Mouse (Mus musculus) right cerebral cortex, postnatal 10 days (tissue): ENCODE measurements around the gene Tubgcp3.
"Not testable (repeated sequence)": the region's sequence is repeated elsewhere in the genome, so short reads cannot be mapped to it uniquely, and the experiment has no call there.

ENCODE experiments used
- DNase-seq, 2 experiments: peaks; one replicate each; pipeline ENCODE4 v3.0.0; 2021; ENCODE audit warnings: low spot score in 2 of 2

Tubgcp3 gene

DNA sequence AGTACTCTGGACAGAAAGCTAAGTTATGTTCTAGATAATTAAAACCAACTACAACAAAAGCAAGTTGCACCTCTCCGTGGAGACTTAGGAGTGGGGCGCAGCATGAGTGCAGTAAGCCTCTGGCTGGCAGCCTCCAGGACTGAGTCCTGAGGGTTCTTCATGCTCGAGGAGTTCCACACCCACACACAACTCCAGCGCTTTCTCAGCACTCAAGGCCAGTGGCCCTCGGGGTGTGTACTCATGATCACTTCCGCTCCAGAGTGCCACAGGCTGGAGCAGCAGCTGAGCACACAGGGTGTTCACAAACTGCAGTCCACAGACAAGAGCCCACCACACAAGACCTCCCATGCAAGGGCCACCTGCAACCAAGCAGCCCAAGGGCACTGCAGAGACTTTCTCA is 30.5 kb downstream of the Tubgcp3 start:
- DNase-seq = no peak

DNA sequence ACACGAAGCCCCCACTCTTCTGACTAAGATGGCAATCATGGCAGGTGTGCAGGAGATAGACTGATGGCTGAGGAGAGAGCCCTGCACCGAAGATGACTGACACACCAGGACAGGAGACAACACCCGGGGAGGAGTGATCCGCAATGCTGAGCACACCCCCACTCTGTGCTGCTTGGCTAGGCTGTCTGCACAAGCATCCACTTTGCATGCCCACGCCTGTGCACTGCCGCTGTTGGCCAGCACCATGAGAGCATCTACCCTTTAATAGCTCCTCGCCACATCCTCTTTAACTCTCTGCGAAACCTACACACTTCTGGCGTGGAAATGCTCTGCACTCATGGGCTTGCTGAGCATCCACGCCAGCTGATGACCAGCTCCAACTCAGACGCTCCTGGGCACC is 33.6 kb downstream of the Tubgcp3 start:
- no peak for DNase-seq

DNA sequence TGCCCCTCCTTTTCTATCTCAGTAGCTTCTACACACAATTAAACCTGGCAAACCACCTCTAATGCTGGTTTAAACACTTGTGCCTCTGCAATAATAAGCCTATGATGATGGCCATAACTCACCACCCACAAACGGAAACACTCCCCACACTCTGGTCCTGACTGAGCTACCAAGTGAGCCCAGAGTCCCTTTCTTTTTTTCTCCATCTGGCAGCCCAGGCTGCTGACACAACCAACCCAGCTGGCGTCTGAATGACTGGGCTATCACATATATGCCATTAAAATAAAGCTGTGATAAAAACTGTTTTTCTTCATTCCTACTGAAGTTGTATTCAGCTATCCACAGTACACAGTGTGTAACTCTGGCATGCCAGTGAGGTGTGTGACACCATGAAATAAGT is 36.7 kb downstream of the Tubgcp3 start:
- DNase-seq = no peak

DNA sequence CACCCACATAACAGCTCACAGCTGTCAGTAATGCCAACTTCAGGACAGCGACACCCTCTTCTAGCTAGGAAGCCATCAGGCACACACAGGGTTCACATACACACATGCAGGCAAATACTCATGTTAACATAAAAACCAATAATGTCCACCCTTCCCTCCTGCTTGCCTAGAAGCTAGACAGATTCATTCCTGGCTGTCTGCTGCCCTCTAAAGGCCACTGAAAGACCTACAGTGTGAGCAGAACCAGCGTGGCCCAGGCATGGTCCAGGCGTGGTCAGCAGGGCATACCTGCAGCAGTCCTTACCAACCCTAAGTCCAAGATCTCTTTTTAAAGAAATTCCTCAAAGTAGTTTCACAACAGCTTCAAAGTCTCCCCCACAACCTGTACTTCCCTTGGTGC is 43.0 kb downstream of the Tubgcp3 start:
- peak; percentile 65 to 71 for DNase-seq

DNA sequence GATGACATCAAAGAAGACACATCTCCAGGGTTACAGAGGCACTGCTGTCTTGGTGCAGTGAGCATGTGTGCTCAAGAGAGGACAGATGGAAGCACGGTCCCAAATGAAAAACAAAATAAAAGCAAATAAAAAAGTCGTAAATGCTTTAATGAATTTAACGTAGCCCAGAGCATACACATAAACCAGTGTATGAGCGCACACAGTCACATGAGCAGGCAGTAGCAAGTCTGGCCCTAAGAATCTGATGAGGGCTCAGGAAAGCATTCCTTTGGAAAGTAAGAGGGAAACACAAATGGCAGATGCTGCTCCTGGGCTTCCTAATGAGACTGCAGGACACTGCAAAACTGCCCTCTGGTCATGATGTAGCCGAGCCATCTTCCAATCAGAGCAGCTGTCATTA is 46.2 kb downstream of the Tubgcp3 start:
- DNase-seq = no peak

DNA sequence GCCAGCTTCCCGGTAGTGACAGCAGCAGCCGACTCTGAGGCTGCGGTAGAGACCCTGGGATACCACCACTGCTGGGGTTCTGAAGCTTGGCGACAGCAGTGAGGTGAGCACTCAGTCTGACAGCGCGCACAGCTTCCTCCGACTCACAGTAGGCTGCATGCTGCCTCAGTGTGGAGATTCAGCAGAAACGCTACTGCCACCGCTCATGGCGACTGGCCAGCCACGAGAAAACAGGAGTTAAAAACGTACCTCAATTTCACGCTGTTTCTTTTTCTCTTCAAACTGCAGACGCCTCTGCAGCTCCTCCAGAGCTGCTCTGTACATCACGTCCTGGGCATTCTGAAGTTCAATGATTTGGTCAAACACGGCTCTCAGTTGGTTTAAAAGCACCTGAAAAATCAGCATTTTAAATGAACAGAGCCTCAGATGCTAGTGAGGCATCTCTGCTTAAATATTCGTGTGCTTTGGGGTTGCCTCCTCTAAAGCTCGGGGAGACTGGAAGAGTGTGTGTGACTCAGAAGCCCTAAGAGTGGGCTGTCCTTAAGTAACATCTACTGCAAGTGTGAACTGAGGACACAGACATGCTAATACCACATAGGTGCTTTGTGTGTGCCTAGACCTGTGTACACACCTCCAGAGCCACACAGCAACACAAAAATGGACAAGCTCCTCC is 50.4 kb downstream of the Tubgcp3 start:
- DNase-seq = peak; percentile 46 to 68

DNA sequence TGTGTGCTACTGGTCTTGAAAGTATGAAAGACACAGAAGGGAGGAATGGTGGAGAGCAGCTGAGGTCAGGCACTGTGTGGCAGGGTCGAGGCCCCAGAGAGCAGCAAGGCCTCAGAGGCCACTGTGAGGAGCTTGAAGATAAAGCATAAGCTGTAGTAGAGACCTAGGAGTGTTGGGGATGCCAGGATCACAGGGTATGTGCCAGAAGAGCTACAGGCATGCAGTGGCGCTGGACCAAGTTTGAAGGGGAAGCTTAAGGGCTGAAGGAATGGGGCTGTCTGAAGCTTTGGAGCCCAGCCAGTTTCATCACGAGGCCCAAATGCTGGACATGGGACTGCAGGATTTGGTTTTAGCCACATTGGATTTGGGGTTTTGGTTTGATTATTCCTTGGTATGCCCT is 54.7 kb downstream of the Tubgcp3 start:
- not testable (repeated sequence) for DNase-seq

DNA sequence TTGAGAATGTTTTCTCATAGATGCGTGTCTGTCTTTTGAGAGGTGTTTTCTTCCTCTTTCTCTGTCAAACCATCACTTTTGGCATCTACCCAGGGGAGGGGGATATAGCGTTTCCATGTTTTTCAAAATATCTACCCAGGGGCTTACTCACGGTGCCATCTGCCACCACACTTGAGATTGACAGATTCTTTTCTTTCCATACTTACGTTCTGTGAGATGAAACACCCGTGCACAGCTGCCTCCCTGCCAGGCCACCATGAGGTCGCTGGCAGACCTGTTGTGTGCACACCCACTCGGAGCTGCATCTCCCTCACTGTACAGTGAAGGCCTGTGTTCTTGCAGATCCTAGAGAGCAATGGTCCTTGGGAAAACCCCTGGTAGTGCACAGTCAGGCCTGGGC is 58.8 kb downstream of the Tubgcp3 start:
- DNase-seq = no peak

DNA sequence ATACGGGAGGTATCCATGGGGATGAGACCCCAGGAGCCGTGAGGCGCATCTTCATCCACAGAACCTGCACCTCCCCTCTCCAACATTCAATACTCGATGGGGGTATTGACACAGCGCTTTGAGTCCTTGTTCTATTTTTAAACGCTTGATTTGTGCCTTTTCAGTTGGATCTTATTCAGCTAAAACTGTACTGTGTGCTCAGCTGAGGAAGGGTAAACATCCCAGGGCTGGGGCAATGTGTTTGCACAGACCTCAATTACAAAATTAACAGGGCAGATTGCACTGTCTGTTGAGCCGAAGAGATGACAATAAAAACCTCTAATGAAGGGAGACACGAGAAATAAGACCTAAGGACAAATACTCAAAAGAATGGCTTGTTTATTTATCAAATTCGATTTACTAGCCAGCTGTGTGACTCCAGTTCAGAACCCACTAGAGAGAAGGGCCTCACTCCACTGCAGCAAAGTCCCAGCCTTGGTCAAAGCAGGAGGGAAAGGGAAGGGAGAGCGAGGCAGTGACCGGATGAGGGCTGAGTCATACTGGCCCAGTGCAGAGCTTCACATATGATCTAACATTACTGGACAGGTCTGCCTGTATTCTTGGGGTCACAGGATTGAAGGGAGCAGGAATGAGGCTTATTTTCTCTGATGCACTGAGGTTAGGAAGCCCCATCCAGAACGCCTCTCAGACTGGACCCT is 62.1 kb downstream of the Tubgcp3 start:
- DNase-seq = peak in 1 of 2 experiments; percentile 20

DNA sequence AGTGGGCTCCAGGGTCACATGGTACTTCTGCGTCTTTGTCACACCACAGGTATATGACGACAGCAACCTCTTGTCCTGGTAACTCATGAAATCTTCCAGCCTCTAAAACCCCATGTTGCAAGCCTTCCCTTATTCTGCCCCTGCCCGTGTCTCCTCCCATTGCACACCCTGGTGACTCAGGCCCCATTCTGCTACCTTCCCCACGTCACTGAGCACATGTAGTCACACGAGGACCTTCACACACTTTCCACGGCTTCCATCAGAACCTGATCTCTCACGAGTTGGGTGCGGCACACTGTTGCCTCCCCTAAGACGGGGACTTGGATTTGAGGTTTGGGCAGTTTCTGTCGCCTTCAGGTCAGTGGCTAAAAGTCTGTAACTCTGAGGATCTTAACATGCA is 63.2 kb downstream of the Tubgcp3 start:
- DNase-seq = no peak

DNA sequence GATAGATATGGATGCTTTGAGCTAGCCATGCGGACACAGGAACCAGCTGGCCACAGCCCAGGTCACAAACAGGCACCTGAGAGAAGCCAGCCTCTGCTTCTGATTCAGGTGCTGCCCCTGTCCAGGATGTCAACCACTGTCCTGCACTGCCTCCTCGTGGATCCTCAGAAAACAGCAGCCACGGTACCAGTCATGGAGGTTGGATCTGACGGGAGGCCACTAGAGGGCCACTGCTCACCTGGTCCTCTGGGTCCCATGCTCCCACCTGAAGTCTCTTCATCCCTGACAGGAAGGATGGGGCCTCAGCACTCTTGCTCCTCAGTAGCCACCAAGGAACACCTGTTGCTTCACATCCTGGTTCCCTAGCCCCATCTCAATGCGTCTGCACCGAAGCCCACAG is 64.8 kb downstream of the Tubgcp3 start:
- DNase-seq = peak; percentile 72 to 86

DNA sequence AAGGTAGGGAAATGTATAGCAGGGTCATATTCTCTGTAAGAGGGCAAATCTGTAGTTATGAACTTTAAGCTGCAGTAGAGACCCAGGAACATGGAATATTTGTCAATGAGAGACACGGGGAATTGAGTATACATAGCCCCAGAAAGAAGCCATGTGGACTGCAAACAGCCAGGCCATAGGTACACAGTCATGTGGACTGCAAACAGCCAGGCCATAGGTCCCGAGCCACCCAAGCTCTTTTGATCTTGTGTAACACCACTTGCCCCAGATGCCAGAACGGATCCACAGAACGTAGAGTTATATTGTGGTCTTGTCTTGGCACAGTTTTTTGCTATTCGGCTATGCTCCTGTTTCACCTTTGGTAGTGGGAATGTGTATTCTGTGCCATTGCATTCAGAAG is 88.3 kb downstream of the Tubgcp3 start:
- no peak for DNase-seq

DNA sequence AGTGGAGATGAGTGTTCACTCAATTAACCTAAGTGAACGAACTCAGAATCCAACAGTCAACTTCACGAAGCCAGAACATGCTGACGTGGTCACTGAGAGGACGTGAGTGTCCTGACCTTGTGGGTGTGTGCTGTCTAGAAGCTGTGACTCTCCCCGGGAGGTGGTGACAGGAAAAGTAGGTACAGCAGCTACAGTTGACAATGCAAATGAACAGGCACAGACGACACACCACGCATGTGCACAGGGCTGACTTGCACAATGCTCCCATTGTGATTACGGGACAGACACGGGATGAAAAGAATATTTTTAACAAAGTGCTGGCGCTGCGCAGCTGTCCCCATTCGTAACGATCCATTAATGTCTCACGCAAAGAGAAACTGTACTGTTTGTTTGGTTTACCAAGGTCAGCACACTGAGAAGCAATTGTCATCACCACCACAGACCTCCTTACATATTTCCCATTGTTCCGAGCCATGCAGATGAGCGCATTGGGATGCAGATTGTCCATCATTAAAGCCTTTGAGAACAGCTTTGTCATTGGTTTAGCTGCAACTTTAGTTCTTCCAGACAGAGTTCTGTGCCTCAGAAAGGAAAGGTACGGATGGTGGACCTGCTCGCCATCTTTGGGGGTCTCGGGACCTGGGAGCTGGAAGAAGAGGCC is 92.6 kb downstream of the Tubgcp3 start:
- DNase-seq = not testable (repeated sequence)

DNA sequence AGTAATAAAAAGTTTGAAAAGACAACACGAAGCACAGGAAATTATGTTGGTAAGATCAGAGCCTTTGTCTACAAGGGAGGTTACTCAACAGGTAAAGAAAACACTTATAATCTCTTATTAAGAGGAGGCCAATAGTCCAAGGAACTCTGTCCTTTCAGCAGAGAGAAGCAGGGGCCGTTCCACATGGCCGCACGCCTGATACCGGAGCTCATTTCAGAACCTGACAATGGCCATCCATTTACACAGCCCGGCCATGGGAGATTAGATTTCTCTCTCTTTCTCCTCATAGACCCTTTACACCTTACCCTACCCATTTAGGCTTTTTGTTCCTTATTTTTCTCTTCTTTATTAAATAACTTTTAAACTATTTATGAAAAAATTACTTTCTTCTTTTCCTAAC is 95.3 kb downstream of the Tubgcp3 start:
- peak in 1 of 2 experiments; percentile 13 for DNase-seq

DNA sequence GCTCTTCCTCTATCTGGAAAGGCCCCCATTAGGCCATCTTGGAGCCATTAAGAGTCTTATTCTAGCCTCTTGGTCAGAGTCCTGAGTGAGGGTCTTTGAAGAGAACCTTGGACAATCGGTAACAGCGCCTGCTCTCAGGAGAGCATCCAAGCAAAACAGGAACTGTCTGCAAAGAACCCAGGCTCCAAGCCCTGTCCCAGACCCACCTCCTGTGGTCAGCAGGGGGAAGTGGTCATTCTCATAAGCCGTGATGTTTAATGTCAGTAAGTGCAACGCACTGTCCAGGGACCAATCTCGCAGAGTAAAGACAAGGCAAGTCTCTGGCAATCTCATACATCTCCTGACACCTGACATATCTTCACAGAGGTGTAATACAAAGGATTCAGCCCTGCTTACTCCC is 96.0 kb downstream of the Tubgcp3 start:
- DNase-seq = peak in 1 of 2 experiments; percentile 6

DNA sequence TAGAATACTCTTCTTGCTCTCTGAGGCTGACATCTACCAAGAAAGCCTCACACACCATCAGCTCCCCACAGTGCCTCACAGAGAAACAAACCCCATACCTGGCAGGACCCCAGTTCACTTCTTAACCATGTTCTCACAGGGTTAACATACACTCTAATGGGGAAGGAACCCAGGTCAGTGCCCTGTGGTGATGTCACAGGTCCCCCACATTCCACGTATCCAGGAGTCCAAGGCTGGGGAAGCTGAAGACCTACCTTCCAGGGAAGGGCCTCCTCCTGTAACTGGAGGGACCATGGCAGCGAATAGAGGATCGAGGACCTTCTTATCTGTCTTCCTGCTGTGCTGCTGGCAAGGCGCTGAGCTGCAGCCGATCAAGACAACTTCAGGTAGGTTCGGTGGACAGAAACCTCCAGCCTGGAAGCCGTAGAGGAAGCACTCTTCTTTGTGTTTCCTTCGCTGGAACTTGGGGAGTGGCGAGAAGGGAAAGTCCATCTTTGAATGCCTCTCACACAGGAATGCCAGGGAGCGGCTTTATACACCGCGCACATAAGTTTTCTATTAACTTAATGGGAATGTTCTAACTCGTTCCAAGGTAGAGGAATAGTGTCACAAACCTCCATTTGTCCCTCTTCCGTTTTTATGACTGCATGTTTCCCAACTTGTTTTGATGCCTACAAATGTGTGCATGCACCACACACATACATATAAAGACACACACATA is 99.1 kb downstream of the Tubgcp3 start, which contains the start of gene Spaca7:
Gene Spaca7 (plus strand): TSS at position 216 of the 721 bp plus-strand sequence.
- peak in 1 of 2 experiments; percentile 2 for DNase-seq

DNA sequence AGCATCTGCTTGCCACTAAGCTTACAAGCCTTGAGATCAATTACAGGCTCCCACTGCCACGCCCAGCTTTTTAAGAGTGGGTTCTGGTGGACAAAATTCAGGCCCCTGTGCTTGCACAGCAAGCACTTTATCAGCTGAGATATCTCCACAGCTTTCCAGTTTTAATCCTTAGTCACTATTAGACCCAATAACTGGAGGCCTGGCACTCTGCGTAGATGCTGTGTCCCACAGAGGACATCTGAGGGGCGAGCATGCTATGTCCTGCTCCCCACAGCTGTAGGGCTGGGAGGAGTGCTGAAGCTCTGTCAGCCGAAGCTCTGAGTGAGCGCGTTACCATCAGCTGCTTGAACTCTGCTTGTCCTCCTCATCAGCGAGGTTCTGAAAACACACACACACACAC is 105.5 kb downstream of the Tubgcp3 start:
- DNase-seq = no peak

DNA sequence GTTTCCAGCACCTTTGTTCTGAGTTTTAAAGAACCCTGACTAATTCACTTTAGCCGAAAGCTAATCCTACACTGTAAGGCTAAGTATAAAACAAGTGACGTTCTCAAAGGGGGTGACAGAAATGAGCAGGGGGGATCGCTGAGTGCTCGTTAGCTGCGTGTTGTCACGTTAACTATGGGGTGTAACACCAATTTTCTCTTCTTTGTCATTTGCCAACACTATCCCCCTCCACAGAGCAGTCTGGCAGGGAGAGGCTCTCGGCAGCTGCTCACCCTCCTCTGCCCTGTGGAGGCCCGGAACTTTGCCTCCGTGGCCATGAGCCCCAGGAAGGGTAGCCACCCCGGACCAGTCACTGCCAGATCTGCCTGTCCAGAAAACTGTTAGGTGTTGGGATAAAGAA is 106.6 kb downstream of the Tubgcp3 start:
- no peak for DNase-seq

DNA sequence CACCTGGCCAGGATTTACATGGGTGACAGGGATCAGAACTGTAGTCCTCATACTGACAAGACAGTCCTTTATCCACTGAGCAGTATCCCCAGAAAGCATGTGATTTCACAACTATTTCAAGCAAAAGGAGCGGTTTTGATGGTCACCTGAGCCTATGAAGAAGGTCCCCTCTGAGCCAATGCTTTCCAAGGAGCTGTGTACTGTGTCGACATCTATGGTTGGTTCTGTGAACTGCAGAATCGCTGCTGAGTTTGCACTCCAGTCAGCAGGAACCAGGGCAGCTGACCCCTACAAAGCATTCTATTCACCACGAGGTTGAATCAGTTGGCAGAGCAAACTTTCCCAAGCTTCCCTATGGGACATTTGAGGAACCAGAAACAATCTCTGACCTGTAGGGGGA is 107.7 kb downstream of the Tubgcp3 start:
- peak; percentile 60 to 77 for DNase-seq
